Mouse (Mus musculus) kidney, adult 10 weeks (tissue): Measurements from ENCODE around the gene Olfr869. TPM values are rescaled to one million over a fixed set of nuclear protein-coding genes. Genes with fewer than 3 reads are reported as not detected.

Experiments used
- polyA plus RNA-seq: library from polyadenylated mRNA; stranded (reverse); fragments of 350-450 nt; fragmentation: Illumina TruSeq; extraction: RNeasy Lipid Tissue Mini Kit (QIAGEN cat#74804); gene quantifications from one replicate; pipeline ENCODE4 v1.2.3, GENCODE M21; 2014; ENCODE audit warnings: low read depth, low replicate concordance

The Olfr869 gene
- polyA plus RNA-seq, result not detected

DNA sequence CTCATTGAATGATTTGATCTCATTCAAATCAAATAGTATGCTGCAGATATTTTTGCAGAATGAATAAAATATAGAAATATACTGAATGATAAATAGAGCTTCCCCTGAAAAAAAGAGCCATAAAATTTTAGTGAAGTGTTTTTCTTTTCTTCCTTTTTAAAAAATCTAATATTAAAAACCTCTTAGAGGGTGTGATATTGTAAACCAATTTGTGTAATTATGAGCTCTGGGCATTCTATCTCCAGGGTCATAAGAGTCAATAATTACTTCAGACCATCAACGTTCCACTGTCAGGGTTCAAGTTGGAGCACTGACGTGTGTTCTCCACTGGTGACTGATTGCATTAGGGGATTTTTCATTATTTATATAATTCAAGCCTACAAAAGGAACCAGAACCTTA is at the start of gene Olfr869:
Gene Olfr869, plus strand, starts transcription at position 301 of the 400 bp plus-strand sequence.

GRCm38 (mm10) chr9:20098326-20098725 is 30.5 kb upstream of the Olfr869 start, which contains the start of gene Olfr868:
Gene Olfr868, plus strand, starts transcription at chr9:20098626.

DNA sequence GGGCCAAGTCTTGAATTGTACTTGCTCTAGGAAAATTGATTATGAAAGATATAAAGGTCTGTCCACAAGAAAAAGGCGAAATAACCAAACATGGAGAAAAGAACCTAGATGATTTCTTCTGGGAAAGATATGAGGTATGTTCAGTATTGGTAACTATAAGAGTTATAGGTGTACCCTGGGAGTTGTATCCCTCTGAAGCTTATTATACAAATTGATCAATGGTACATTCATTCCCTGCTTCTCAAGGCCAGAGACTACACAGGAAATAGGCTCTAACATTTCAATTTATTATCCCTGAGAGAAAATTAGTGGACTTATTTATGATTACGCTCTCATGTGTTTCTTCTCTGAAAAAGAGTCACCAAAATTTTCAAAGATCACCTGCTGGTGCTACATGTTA is 45.1 kb downstream of the Olfr869 start, which contains the start of gene Olfr870:
Gene Olfr870, minus strand, starts transcription at position 101 of the 400 bp plus-strand sequence.

Other genes starting within 250 kb of the Olfr869 start
- not detected for gene Olfr862, start 241.0 kb upstream of the Olfr869 start, polyA plus RNA-seq
- gene Olfr77, start 212.1 kb upstream of the Olfr869 start, polyA plus RNA-seq, result not detected
- not detected for gene Olfr866, start 101.0 kb upstream of the Olfr869 start, polyA plus RNA-seq
- not detected for gene Olfr867, start 71.4 kb upstream of the Olfr869 start, polyA plus RNA-seq
- gene Olfr868, start 30.4 kb upstream of the Olfr869 start, polyA plus RNA-seq, result not detected
- gene Olfr870, start 45.0 kb downstream of the Olfr869 start, polyA plus RNA-seq, result not detected
- not detected for gene Olfr871, start 83.2 kb downstream of the Olfr869 start, polyA plus RNA-seq
- not detected for gene Olfr872, start 108.1 kb downstream of the Olfr869 start, polyA plus RNA-seq
- not detected for gene Olfr39, start 153.3 kb downstream of the Olfr869 start, polyA plus RNA-seq
- not detected for gene Olfr873, start 169.5 kb downstream of the Olfr869 start, polyA plus RNA-seq
- gene Olfr18, start 207.1 kb downstream of the Olfr869 start, polyA plus RNA-seq, result not detected